Mouse (Mus musculus) liver, postnatal 0 days (tissue): Measurements from ENCODE around the gene Syt7.

ENCODE experiments used
- CTCF ChIP-seq: sonication (generic); IDR thresholded peaks from 2 replicates; pipeline ENCODE4 v1.5.1; 2016; ENCODE audit warnings: antibody characterized with exemption, low read depth
- EP300 ChIP-seq: IDR thresholded peaks from 2 replicates; pipeline ENCODE4 v1.6.1; 2016; ENCODE audit warnings: antibody characterized with exemption, low read depth, mild to moderate bottlenecking

DNA sequence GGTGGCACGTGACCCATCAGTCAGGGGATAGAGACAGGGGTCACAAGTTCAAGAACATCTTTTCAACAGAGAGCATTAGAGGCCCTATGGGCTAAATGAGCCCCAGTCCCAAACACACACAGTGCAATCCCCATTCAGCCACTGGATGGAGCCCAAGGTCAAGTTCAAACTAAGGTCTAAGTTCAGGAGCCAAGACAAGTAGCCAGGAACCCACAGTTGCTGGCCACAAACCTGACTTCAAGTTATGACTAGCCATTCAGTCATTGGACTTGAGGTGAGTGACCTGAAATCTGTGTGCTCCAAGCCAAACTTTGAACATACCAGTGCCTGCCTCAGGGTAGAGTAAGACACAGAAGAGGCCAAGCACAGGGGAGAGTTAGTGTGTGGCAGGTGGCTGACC, 48.6 kb downstream of the Syt7 start:
- TF ChIP-seq CTCF (peak; percentile 53), EP300 (no peak)
